Mouse (Mus musculus) lung, adult 2 months (tissue): ENCODE data around the gene Zc3hav1.
A peak's percentile ranks its signal among the peaks of the same experiment; 100 is the strongest.

Source experiments
- CTCF ChIP-seq: fragments of 200-500 bp; IDR thresholded peaks from 2 replicates; pipeline ENCODE4 v1.5.1; 2011; ENCODE audit warnings: mild to moderate bottlenecking, low read length, control low read depth; ENCODE audit not compliant: insufficient read depth
- POLR2A ChIP-seq: fragments of 200-500 bp; IDR thresholded peaks from 2 replicates; pipeline ENCODE4 v1.6.1; 2011; ENCODE audit warnings: low read depth, mild to moderate bottlenecking, control low read depth, low read length, borderline replicate concordance; ENCODE audit errors: extremely low read depth

DNA sequence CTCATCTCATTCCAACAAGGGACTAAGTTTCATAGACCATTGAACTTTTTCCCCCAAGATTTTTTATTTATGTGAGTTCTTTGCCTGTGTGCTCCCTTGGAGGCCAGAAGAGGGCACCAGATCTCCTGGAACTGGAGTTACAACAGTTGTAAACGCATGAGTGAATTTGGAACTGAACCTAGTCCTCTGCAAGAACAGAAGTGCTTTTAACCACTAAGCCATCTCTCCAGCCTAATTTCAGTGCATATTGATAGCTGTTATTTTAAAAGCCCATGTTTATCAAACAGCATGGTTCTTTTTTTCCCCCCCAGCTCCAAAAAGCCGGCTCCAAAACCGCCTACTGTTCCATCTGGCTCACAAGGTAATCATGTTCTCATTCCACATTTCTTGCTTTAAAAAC, 35.3 kb upstream of the Zc3hav1 start:
- TF ChIP-seq CTCF (peak; percentile 40; the same call in 1 of the 2 replicates), POLR2A (no peak)
